Mouse (Mus musculus): ENCODE results near the gene Slc4a8. TPM values are rescaled to one million over a fixed set of nuclear protein-coding genes. Genes with fewer than 3 reads are reported as not detected.

Slc4a8 gene
- total RNA-seq, 2 experiments from 2014 or later: 79.1 to 82.0 TPM

Other genes with a start within 250 kb of the Slc4a8 start
- gene Tfcp2, start 209.7 kb upstream of the Slc4a8 start, total RNA-seq (2021): 10 to 100 TPM; 31.1 to 31.6 TPM
- 10 to 100 TPM; 93.9 to 99.1 TPM for gene Pou6f1, start 161.8 kb upstream of the Slc4a8 start, total RNA-seq (2021)
- gene Dazap2, start 146.4 kb upstream of the Slc4a8 start, total RNA-seq (2021): 100 to 1,000 TPM; 105 to 107 TPM
- 1 to 10 TPM; 2.1 to 2.7 TPM for gene Smagp, start 124.8 kb upstream of the Slc4a8 start, total RNA-seq (2021)
- gene Bin2, start 92.2 kb upstream of the Slc4a8 start, total RNA-seq (2021): 1 to 10 TPM; 4.6 to 5.0 TPM
- gene Cela1, start 73.8 kb upstream of the Slc4a8 start, total RNA-seq (2021): 1 to 10 TPM; 1.7 to 1.9 TPM
- 1 to 10 TPM; 2.0 to 2.1 TPM for gene Galnt6, start 32.4 kb upstream of the Slc4a8 start, total RNA-seq (2021)
- gene Scn8a, start 108.1 kb downstream of the Slc4a8 start, total RNA-seq (2021): 100 to 1,000 TPM; 208 to 232 TPM